Mouse (Mus musculus): ENCODE data around the gene Gata3.

- TF ChIP-seq POLR2A (IDR thresholded peaks at IDR 0.05; ENCODE audit: extremely low read depth, insufficient read depth, low read length): no peak
- no peak for TF ChIP-seq CTCF (IDR thresholded peaks at IDR 0.05; ENCODE audit: low read depth, low read length)
Observed at GRCm38 (mm10) chr2:9855861-9856260, 34.0 kb downstream of the Gata3 start.
